29 mouse cellular contexts compared by ENCODE assay signal in genomic region chr1:152053112-152053511, GRCm38 (mm10). TPM values are rescaled to one million over a fixed set of nuclear protein-coding genes. Genes with fewer than 3 reads are reported as not detected.
DNase-seq lines count a peak whose midpoint lies in the region; ATAC-seq lines count a peak whose summit lies in the region.
"Had no signal": no experiment of that assay in that cellular context is flagged by ENCODE, and none has a peak within 500 bp of the region (broad histone marks: within the 10 kb centered on the region; RNA-seq: fewer than 3 reads in every experiment).

No protein-coding gene starts in this region.

- no peaks in the 10 kb centered on the region for H3K9me3 ChIP-seq in stomach, embryonic 16.5 days (replicated peaks; ENCODE audit: control insufficient read depth, low read length)
- H3K9me3 ChIP-seq: forebrain, embryonic 12.5 days; heart, embryonic 12.5 days; limb, embryonic 13.5 days; lung, embryonic 15.5 days; midbrain, embryonic 13.5 days; stomach, embryonic 15.5 days had no signal

- 76% methylated on average over 5 of the region's 5 CpGs for WGBS in stomach, embryonic 16.5 days

- peaks cover 21% of the 10 kb centered on the region; the same call in 1 of the 2 replicates for H3K4me1 ChIP-seq in stomach, embryonic 16.5 days (ENCODE audit: control insufficient read depth, insufficient read depth, low read length)
- H3K4me1 ChIP-seq: stomach, embryonic 15.5 days had no signal

- DNase-seq in adrenal gland, adult 8-10 months = peak; percentile 43
- no peak for DNase-seq in adrenal gland, adult 18-20 months (ENCODE audit: low spot score in 2 of 2)
- peak; percentile 16 for DNase-seq in CD4-positive helper T cell, adult 2 months (ENCODE audit: low read depth, low spot score)
- DNase-seq in adrenal gland, postnatal 10 days = peak; percentile 35
- DNase-seq in kidney, adult 9 months = no peak
- no peak for DNase-seq in frontal cortex, postnatal 10 days (ENCODE audit: low spot score in 2 of 2)
- DNase-seq: cerebellum, adult 18-20 months; cerebellum, postnatal 10 days; forebrain, postnatal 0 days; gastrocnemius, postnatal 14 days; heart, adult 18-20 months; heart, postnatal 4 days; kidney, adult 18-20 months; kidney, postnatal 4 days; lung, postnatal 4 days; thymus, adult 18-20 months; thymus, postnatal 25 days had no signal

- H3K4me2 ChIP-seq in stomach, embryonic 16.5 days (ENCODE audit: low read depth, low read length) = no peak overlapping the region
- H3K4me2 ChIP-seq: forebrain, embryonic 12.5 days; heart, embryonic 12.5 days; hindbrain, embryonic 14.5 days; limb, embryonic 13.5 days; liver, embryonic 11.5 days; lung, embryonic 15.5 days; midbrain, embryonic 13.5 days; stomach, embryonic 15.5 days had no signal

- ATAC-seq in stomach, embryonic 16.5 days (ENCODE audit: insufficient read depth, low FRiP score) = no peak
- ATAC-seq: forebrain, postnatal 0 days; inflammation-experienced regulatory T-cells, adult 6 months; midbrain, embryonic 13.5 days; Patski had no signal

- no peak overlapping the region for H3K4me3 ChIP-seq in stomach, embryonic 16.5 days (replicated peaks; ENCODE audit: low read length)
- H3K4me3 ChIP-seq: erythroblast, embryonic 14.5 days; forebrain, embryonic 12.5 days; heart, embryonic 12.5 days; limb, embryonic 13.5 days; lung, embryonic 15.5 days; midbrain, embryonic 13.5 days; stomach, embryonic 15.5 days had no signal

- no peaks in the 10 kb centered on the region for H3K36me3 ChIP-seq in stomach, embryonic 16.5 days (ENCODE audit: control insufficient read depth, insufficient read depth, low read length)
- H3K36me3 ChIP-seq: forebrain, embryonic 12.5 days; heart, embryonic 12.5 days; limb, embryonic 13.5 days; lung, embryonic 15.5 days; midbrain, embryonic 13.5 days; stomach, embryonic 15.5 days had no signal

- H3K27ac ChIP-seq in stomach, embryonic 16.5 days (ENCODE audit: low read length) = peak overlapping the region; percentile 57; the same call in 1 of the 2 replicates
- H3K27ac ChIP-seq: forebrain, embryonic 12.5 days; hindbrain, embryonic 14.5 days; limb, embryonic 13.5 days; lung, embryonic 15.5 days; midbrain, embryonic 13.5 days; stomach, embryonic 15.5 days had no signal

- H3K9ac ChIP-seq in stomach, embryonic 16.5 days (ENCODE audit: low read length) = no peak overlapping the region
- H3K9ac ChIP-seq: forebrain, embryonic 12.5 days; forebrain, postnatal 0 days; heart, embryonic 12.5 days; hindbrain, embryonic 14.5 days; limb, embryonic 13.5 days; lung, embryonic 15.5 days; midbrain, embryonic 13.5 days; stomach, embryonic 15.5 days had no signal

- no peaks in the 10 kb centered on the region for H3K27me3 ChIP-seq in stomach, embryonic 16.5 days (ENCODE audit: control insufficient read depth, insufficient read depth, low read length)
- H3K27me3 ChIP-seq: forebrain, embryonic 12.5 days; heart, embryonic 12.5 days; limb, embryonic 13.5 days; lung, embryonic 15.5 days; midbrain, embryonic 13.5 days; Patski; stomach, embryonic 15.5 days had no signal

RNA-seq across cellular contexts. Expression of gene 1700025G04Rik, which starts 36.8 kb away (rescaled TPM):
- total RNA-seq in adrenal gland, adult 8-10 months (2022) = 10 to 100 TPM; 49.0 to 83.7 (median 64.8) TPM
- 100 to 1,000 TPM in 1 of 2 experiments, 10 to 100 TPM in 1; 64.0 to 114 TPM for total RNA-seq in adrenal gland, adult 18-20 months (2021)
- 10 to 100 TPM; 58.3 to 68.1 TPM for total RNA-seq in adrenal gland, postnatal 10 days (2021)
- polyA plus RNA-seq in stomach, embryonic 16.5 days (2015; fragmentation: Nextera tagmentation; extraction: Ambion mirVana) = 16.1 and 17.3 TPM in 2 replicates

Comparison
In these comparisons a context has a peak if more than half of its experiments do, and no peak if none do; other contexts are left out.
1. DNase-seq: peak in adrenal gland, adult 8-10 months (single experiment), CD4-positive helper T cell, adult 2 months (single experiment) and adrenal gland, postnatal 10 days (single experiment); none in adrenal gland, adult 18-20 months (0 of 2), kidney, adult 9 months (single experiment) and frontal cortex, postnatal 10 days (0 of 2).